Mouse (Mus musculus) frontal cortex, adult (tissue): ENCODE measurements at regions not wholly inside any gene's neighbourhood (a gene's known extent, or its start where the extent isn't known, plus 50 kb on each side); places are given as distances from the start of the nearest gene placed in this dataset.

Experiments used
- ATAC-seq: cut with Nextera tagmentation; 2 replicates; pipeline ENCODE4 v1.9.2; 2017; ENCODE audit warnings: mild to moderate bottlenecking, moderate library complexity, mixed read lengths; ENCODE audit not compliant: low TSS enrichment

- ATAC-seq: no peak
Observed at GRCm38 (mm10) chr6:51009526-51010340, 355.5 kb upstream of the Npvf start.

- no peak for ATAC-seq
Observed at GRCm38 (mm10) chr6:51010536-51010935, 356.3 kb upstream of the Npvf start.

- ATAC-seq: no peak
Observed at GRCm38 (mm10) chr6:51012086-51012830, 358.0 kb upstream of the Npvf start.

- ATAC-seq: no peak
Observed at GRCm38 (mm10) chr6:51015735-51016134, 361.5 kb upstream of the Npvf start.

- ATAC-seq: no peak
Observed at GRCm38 (mm10) chr6:51016441-51017070, 362.3 kb upstream of the Npvf start.

- no peak for ATAC-seq
Observed at GRCm38 (mm10) chr6:51017260-51017999, 363.2 kb upstream of the Npvf start.

- no peak for ATAC-seq
Observed at GRCm38 (mm10) chr6:51021206-51021605, 367.0 kb upstream of the Npvf start.

- no peak for ATAC-seq
Observed at GRCm38 (mm10) chr6:51023361-51023760, 369.1 kb upstream of the Npvf start.

- no peak for ATAC-seq
Observed at GRCm38 (mm10) chr6:51024756-51025155, 370.5 kb upstream of the Npvf start.

- no peak for ATAC-seq
Observed at GRCm38 (mm10) chr6:51025411-51025810, 371.2 kb upstream of the Npvf start.

- no peak for ATAC-seq
Observed at GRCm38 (mm10) chr6:51027296-51027695, 373.1 kb upstream of the Npvf start.

- no peak for ATAC-seq
Observed at GRCm38 (mm10) chr6:51029516-51029915, 375.3 kb upstream of the Npvf start.

- no peak for ATAC-seq
Observed at GRCm38 (mm10) chr6:51029953-51030352, 375.7 kb upstream of the Npvf start.

- no peak for ATAC-seq
Observed at GRCm38 (mm10) chr6:51033835-51034234, 379.6 kb upstream of the Npvf start.

GRCm38 (mm10) chr6:51036074-51036473 lies 381.8 kb upstream of the Npvf start:
- ATAC-seq: no peak

GRCm38 (mm10) chr6:51036553-51036952 lies 382.3 kb upstream of the Npvf start:
- no peak for ATAC-seq

- no peak for ATAC-seq
Observed at GRCm38 (mm10) chr6:51036956-51037355, 382.7 kb upstream of the Npvf start.

- no peak for ATAC-seq
Observed at GRCm38 (mm10) chr6:51039486-51040180, 385.4 kb upstream of the Npvf start.

- ATAC-seq: no peak
Observed at GRCm38 (mm10) chr6:51043970-51044369, 388.5 kb upstream of the Nfe2l3 start.

- no peak for ATAC-seq
Observed at GRCm38 (mm10) chr6:51044873-51045272, 387.6 kb upstream of the Nfe2l3 start.

- ATAC-seq: no peak
Observed at GRCm38 (mm10) chr6:51052451-51052921, 380.0 kb upstream of the Nfe2l3 start.
